Comparison of ENCODE assay signal across 8 mouse cellular contexts in the genomic region with DNA sequence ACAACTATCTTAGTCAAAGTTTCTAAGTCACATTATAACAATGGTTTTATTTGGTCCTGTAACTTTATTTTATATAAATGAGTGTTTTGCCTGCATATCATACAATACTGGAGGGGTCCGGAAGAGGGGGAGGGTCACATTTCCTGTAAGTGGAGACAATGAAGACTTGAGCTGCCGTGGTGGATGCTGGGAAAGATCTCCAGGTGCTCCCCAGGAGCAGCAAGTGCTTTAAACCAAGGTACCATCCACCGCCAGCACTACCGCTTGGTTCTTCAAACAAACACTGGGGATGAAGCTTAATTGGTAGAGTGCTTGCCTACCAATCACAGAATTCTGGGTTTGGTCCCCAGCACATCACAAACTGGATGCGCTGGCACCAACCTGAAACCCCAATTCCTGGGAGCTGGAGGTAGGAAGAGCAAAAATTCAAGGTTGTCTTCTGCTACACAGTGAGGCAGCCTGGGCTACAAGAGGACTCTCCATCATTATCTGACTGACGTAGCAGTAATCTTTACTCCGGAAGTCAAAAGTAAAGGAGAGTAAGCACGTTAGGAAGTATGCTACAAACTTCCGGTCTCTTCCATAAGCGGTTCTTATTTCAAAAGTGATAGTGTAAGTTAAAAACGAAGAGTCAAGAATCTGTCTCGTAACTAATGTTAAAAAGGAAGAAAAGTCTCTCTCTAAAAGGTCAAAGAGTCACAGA. TPM values are rescaled to one million over a fixed set of nuclear protein-coding genes. Genes with fewer than 3 reads are reported as not detected.
DNase-seq lines count a peak whose midpoint lies in the region; ATAC-seq and TF ChIP-seq lines count a peak whose summit lies in the region.

No protein-coding gene starts in this region.

- H3K27ac ChIP-seq in forebrain, postnatal 0 days (ENCODE audit: low read depth, low read length), result no peak overlapping the region
- no peak overlapping the region for H3K27ac ChIP-seq in forebrain, embryonic 10.5 days
- no peak overlapping the region for H3K27ac ChIP-seq in lung, embryonic 15.5 days
- peak overlapping the region; percentile 30; the same call in 1 of the 2 replicates for H3K27ac ChIP-seq in intestine, embryonic 15.5 days
- peak overlapping the region; percentile 99 for H3K27ac ChIP-seq in thymus, adult 2 months (ENCODE audit: control insufficient read depth, insufficient read depth, low read length)

- H3K4me1 ChIP-seq in forebrain, postnatal 0 days (ENCODE audit: insufficient read depth), result no peaks in the 10 kb centered on the region
- H3K4me1 ChIP-seq in forebrain, embryonic 10.5 days, result peaks cover 78% of the 10 kb centered on the region
- peaks cover 67% of the 10 kb centered on the region for H3K4me1 ChIP-seq in lung, embryonic 15.5 days
- H3K4me1 ChIP-seq in intestine, embryonic 15.5 days (replicated peaks), result peaks cover 35% of the 10 kb centered on the region
- peaks cover 52% of the 10 kb centered on the region for H3K4me1 ChIP-seq in thymus, adult 2 months (replicated peaks; ENCODE audit: control insufficient read depth, insufficient read depth, low read length)

- no peak overlapping the region; the same call in 1 of the 2 replicates for H3K4me3 ChIP-seq in forebrain, postnatal 0 days (ENCODE audit: low read depth, low read length)
- H3K4me3 ChIP-seq in forebrain, embryonic 10.5 days, result no peak overlapping the region
- H3K4me3 ChIP-seq in lung, embryonic 15.5 days, result no peak overlapping the region
- H3K4me3 ChIP-seq in intestine, embryonic 15.5 days (replicated peaks), result no peak overlapping the region
- peak overlapping the region; percentile 38 for H3K4me3 ChIP-seq in thymus, adult 2 months (ENCODE audit: control insufficient read depth, insufficient read depth, low read length)

- H3K9ac ChIP-seq in forebrain, postnatal 0 days, result no peak overlapping the region
- H3K9ac ChIP-seq in lung, embryonic 15.5 days, result no peak overlapping the region
- H3K9ac ChIP-seq in intestine, embryonic 15.5 days, result no peak overlapping the region

- no peaks in the 10 kb centered on the region for H3K27me3 ChIP-seq in forebrain, postnatal 0 days (ENCODE audit: insufficient read depth, low read length)
- H3K27me3 ChIP-seq in forebrain, embryonic 10.5 days (ENCODE audit: poor library complexity, severe bottlenecking), result peaks cover 33% of the 10 kb centered on the region
- H3K27me3 ChIP-seq in lung, embryonic 15.5 days, result peaks cover 19% of the 10 kb centered on the region
- no peaks in the 10 kb centered on the region for H3K27me3 ChIP-seq in intestine, embryonic 15.5 days (replicated peaks)
- H3K27me3 ChIP-seq in thymus, adult 2 months (ENCODE audit: control insufficient read depth, insufficient read depth, low read length), result no peaks in the 10 kb centered on the region

- no peaks in the 10 kb centered on the region for H3K36me3 ChIP-seq in forebrain, postnatal 0 days (ENCODE audit: insufficient read depth)
- H3K36me3 ChIP-seq in forebrain, embryonic 10.5 days (replicated peaks), result peaks cover 19% of the 10 kb centered on the region
- no peaks in the 10 kb centered on the region for H3K36me3 ChIP-seq in lung, embryonic 15.5 days
- H3K36me3 ChIP-seq in intestine, embryonic 15.5 days, result no peaks in the 10 kb centered on the region
- H3K36me3 ChIP-seq in thymus, adult 2 months (ENCODE audit: control insufficient read depth, insufficient read depth, low read length), result peaks cover 14% of the 10 kb centered on the region; the same call in 1 of the 2 replicates

- 66% methylated on average over 12 of the region's 12 CpGs for WGBS in forebrain, postnatal 0 days
- WGBS in forebrain, embryonic 10.5 days, result 71% methylated on average over 12 of the region's 12 CpGs
- 41% methylated on average over 12 of the region's 12 CpGs for WGBS in lung, embryonic 15.5 days
- WGBS in intestine, embryonic 15.5 days, result 56% methylated on average over 12 of the region's 12 CpGs
- 41% methylated on average over 12 of the region's 12 CpGs for WGBS in thymus, adult 2 months

- DNase-seq in forebrain, postnatal 0 days, result no peak
- no peak for DNase-seq in forebrain, embryonic 10.5 days (ENCODE audit: extremely low spot score, low spot score)
- DNase-seq in lung, postnatal 25 days (ENCODE audit: low spot score), result no peak
- peak; percentile 83 for DNase-seq in thymus, adult 2 months
- no peak for DNase-seq in cerebellum, postnatal 36 days
- DNase-seq in adrenal gland, adult 2 months, result no peak

- no peaks in the 10 kb centered on the region for H3K9me3 ChIP-seq in forebrain, postnatal 0 days (ENCODE audit: low read length)
- H3K9me3 ChIP-seq in forebrain, embryonic 10.5 days, result no peaks in the 10 kb centered on the region
- no peaks in the 10 kb centered on the region for H3K9me3 ChIP-seq in lung, embryonic 15.5 days
- no peaks in the 10 kb centered on the region for H3K9me3 ChIP-seq in intestine, embryonic 15.5 days

- no peak for TF ChIP-seq CTCF in forebrain, postnatal 0 days (IDR thresholded peaks at IDR 0.05; ENCODE audit: low read depth)
- TF ChIP-seq CTCF in thymus, adult 2 months (IDR thresholded peaks at IDR 0.05; ENCODE audit: borderline replicate concordance, control insufficient read depth, extremely low read depth, insufficient read depth, low read length, poor library complexity), result no peak

- ATAC-seq in forebrain, postnatal 0 days, result no peak
- ATAC-seq in lung, embryonic 15.5 days (ENCODE audit: borderline replicate concordance, extremely low read depth, low FRiP score, low TSS enrichment), result no peak
- ATAC-seq in intestine, embryonic 15.5 days, result no peak

- H3K4me2 ChIP-seq in forebrain, postnatal 0 days (ENCODE audit: low read depth), result peak overlapping the region; percentile 94; the same call in 1 of the 2 replicates
- H3K4me2 ChIP-seq in lung, embryonic 15.5 days, result peak overlapping the region; percentile 93
- H3K4me2 ChIP-seq in intestine, embryonic 15.5 days (replicated peaks), result peak overlapping the region; percentile 88

- TF ChIP-seq POLR2A in thymus, adult 2 months (IDR thresholded peaks at IDR 0.05; ENCODE audit: control insufficient read depth, extremely low read depth, insufficient read depth, low read length, poor library complexity), result no peak

RNA-seq across cellular contexts. Expression of a gene that starts 4.8 kb away (rescaled TPM):
- 37.8 and 45.4 TPM in 2 replicates for total RNA-seq in forebrain, postnatal 0 days (2014; rRNA removed)
- polyA plus RNA-seq in forebrain, postnatal 0 days (2015; fragmentation: Nextera tagmentation; extraction: Ambion mirVana), result 51.6 and 60.2 TPM in 2 replicates
- polyA plus RNA-seq in forebrain, embryonic 10.5 days (2016; fragmentation: Nextera tagmentation; extraction: Ambion mirVana), result 103 and 116 TPM in 2 replicates
- 125 and 140 TPM in 2 replicates for polyA plus RNA-seq in lung, embryonic 15.5 days (2015; fragmentation: Nextera tagmentation; extraction: Ambion mirVana)
- 232 and 235 TPM in 2 replicates for polyA plus RNA-seq in intestine, embryonic 15.5 days (2015; fragmentation: Nextera tagmentation; extraction: Ambion mirVana)
- polyA plus RNA-seq in thymus, adult 2 months (2012; rRNA removed), result 149 and 189 TPM in 2 replicates
- 10 to 100 TPM; 23.2 to 27.3 TPM for total RNA-seq in adrenal gland, adult 2 months (2021)
- polyA plus RNA-seq in adrenal gland, adult 2 months (2012; rRNA removed), result 5.6 and 6.2 TPM in 2 replicates

Comparison
In these comparisons a context has a peak if more than half of its experiments do, and no peak if none do; other contexts are left out.
1. H3K27ac ChIP-seq: peak in intestine, embryonic 15.5 days (single experiment) and thymus, adult 2 months (single experiment); none in forebrain, postnatal 0 days (single experiment), forebrain, embryonic 10.5 days (single experiment) and lung, embryonic 15.5 days (single experiment).
2. Peak in every context shown above with its lines, with median percentiles within 50 percentile points of each other: H3K4me2 ChIP-seq.